Mouse (Mus musculus): ENCODE measurements at regions not wholly inside any gene's neighbourhood (a gene's known extent, or its start where the extent isn't known, plus 50 kb on each side); places are given as distances from the start of the nearest gene placed in this dataset.
"Not testable (repeated sequence)": the region's sequence is repeated elsewhere in the genome, so short reads cannot be mapped to it uniquely, and the experiment has no call there.

DNA sequence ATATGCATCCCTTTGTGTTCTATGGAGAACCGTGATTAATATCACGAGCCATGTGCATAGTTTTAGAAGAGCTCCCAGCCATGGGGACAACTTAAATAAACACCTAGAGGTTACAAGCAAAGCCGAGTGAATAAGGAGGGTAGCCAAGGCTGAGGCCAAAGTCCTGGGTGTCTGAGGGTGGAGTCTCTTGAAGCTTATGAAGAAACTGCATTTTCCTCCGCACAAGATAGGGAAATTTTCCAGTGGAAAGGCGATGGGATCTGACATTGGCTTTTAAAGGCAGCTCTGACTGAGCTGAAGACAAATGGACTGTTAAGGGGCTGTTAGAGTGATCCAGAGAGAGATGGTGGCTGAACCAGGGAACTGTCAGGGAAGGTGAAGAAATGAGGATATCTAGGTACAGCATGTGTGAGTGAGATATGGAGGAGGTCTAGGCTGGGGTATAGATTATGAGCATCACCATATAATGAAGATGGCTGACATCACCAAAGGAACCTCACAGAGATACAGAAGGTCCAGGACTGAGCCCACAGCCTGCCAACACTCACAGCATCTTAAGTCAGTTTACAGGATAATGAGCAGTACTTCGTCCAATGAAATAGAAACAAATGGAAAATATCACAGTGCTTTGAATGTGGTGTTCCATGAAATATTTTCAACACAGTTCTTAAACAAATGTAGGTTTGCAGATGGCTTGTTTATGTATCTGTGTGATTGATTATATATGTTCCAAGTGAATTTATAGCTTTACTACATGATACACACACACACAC is 153.7 kb upstream of the Tenm4 start:
- intact Hi-C loops (cut with DNase I) = no loop called here
- DNase-seq (ENCODE audit: extremely low spot score in 1 of 2, low spot score in 2 of 2) = no peak

GRCm38 (mm10) chr7:96024048-96024447 is 147.0 kb upstream of the Tenm4 start:
- intact Hi-C loops (cut with DNase I) = no loop called here
- DNase-seq (ENCODE audit: extremely low spot score in 1 of 2, low spot score in 2 of 2) = no peak

- intact Hi-C loops (cut with DNase I) = no loop called here
- DNase-seq (ENCODE audit: extremely low spot score in 1 of 2, low spot score in 2 of 2) = no peak
Observed at GRCm38 (mm10) chr7:96026781-96027418, 144.1 kb upstream of the Tenm4 start.

GRCm38 (mm10) chr7:96033636-96034035 is 137.4 kb upstream of the Tenm4 start:
- no peak for DNase-seq (ENCODE audit: extremely low spot score in 1 of 2, low spot score in 2 of 2)
- intact Hi-C loops (cut with DNase I) = no loop called here

GRCm38 (mm10) chr7:96035456-96035855 is 135.6 kb upstream of the Tenm4 start:
- DNase-seq (ENCODE audit: extremely low spot score in 1 of 2, low spot score in 2 of 2) = no peak
- intact Hi-C loops (cut with DNase I) = no loop called here

DNA sequence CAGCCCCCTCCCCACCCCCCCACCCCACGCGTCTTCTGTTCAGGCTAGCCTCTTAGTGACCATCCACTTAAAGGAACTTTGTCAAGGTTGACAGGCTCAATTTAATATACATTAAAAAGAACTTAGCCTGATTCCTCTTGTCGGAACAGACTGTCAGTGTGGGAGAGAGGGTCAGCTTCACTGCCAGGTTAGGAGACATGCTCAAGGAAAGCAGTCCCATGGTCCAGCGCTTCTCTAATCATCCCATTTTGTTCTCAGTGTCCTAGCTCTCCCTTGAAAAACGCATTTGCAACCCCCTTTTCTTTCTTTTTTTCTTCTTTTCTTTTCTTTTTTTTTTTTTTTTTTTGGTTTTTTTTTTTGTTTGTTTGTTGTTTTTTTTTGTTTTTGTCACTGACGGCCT is 131.4 kb upstream of the Tenm4 start:
- intact Hi-C loops (cut with DNase I) = no loop called here
- no peak for DNase-seq (ENCODE audit: extremely low spot score in 1 of 2, low spot score in 2 of 2)

DNA sequence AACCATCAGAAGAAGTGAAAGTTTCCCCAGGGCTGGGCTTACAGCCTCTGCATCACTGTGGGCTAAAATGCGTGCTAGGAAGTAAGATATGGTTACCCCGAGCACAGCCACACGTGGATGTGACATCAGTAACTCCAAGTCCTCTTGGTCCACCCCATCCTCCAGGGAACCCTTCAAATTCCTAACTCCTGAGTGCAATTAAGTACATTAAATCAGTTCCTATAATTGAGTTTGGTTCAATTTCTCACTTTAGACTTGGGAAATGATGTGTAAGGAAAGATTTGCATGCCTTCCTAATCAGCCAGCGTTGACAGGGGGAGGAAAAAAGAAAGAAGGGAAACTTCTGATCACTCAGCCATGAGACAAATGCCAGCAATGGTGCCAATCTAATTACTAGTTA is 129.2 kb upstream of the Tenm4 start:
- intact Hi-C loops (cut with DNase I) = no loop called here
- no peak for DNase-seq (ENCODE audit: extremely low spot score in 1 of 2, low spot score in 2 of 2)

DNA sequence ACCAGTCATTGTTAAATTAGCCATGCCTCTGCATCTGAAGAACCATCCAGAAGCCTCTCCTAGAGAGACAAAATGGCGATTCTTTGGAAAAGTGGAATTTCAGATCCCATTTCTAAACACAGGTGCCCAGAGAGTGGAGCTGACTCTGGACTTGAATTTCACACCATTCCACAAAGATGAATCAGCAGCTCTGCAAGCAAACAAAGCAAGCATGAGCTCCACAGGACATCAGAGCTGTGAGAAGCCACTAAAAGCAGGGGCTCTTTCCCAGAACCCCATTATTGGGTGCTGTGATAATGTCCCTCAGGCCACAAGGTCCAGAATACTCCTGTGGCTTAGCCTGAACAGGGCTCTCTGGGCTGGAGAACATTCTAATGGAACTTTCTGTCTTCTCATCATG is 119.4 kb upstream of the Tenm4 start:
- intact Hi-C loops (cut with DNase I) = no loop called here
- DNase-seq (ENCODE audit: extremely low spot score in 1 of 2, low spot score in 2 of 2) = no peak

GRCm38 (mm10) chr7:96061599-96061998 is 109.4 kb upstream of the Tenm4 start:
- DNase-seq (ENCODE audit: extremely low spot score in 1 of 2, low spot score in 2 of 2); intact Hi-C loops (cut with DNase I): not testable (repeated sequence)

GRCm38 (mm10) chr7:96078511-96078910 is 92.5 kb upstream of the Tenm4 start:
- intact Hi-C loops (cut with DNase I) = no loop called here

GRCm38 (mm10) chr7:96081676-96082075 is 89.4 kb upstream of the Tenm4 start:
- no peak for DNase-seq (ENCODE audit: extremely low spot score in 1 of 2, low spot score in 2 of 2)
- intact Hi-C loops (cut with DNase I) = no loop called here

More at GRCm38 (mm10) chr7:96078511-96078910, 92.5 kb upstream of the Tenm4 start:
- DNase-seq (ENCODE audit: extremely low spot score in 1 of 2, low spot score in 2 of 2) = no peak

DNA sequence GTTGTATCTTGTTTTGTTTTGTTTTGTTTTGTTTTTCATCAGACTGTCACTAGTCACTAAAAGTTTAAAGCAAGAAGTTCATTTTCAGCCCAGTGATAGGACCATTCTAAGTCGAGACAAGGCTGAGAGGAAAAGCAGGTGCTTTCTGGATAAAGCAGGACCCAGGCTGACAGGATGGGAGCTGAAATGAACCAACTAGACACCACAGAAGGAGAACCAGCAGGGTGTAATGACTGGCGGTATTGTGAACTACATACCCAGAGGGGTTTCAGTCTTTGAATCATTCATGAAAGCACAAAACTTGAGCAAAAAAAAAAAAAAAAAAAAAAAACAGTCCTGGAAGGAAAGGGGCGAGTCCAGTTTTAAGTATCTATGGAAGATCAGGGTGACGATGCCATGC is 75.9 kb upstream of the Tenm4 start:
- intact Hi-C loops (cut with DNase I) = no loop called here
- no peak for DNase-seq (ENCODE audit: extremely low spot score in 1 of 2, low spot score in 2 of 2)

GRCm38 (mm10) chr7:96095752-96096151 is 75.3 kb upstream of the Tenm4 start:
- intact Hi-C loops (cut with DNase I) = no loop called here
- no peak for DNase-seq (ENCODE audit: extremely low spot score in 1 of 2, low spot score in 2 of 2)

GRCm38 (mm10) chr7:96098686-96099376 is 72.2 kb upstream of the Tenm4 start:
- DNase-seq (ENCODE audit: extremely low spot score in 1 of 2, low spot score in 2 of 2) = no peak
- intact Hi-C loops (cut with DNase I) = no loop called here

DNA sequence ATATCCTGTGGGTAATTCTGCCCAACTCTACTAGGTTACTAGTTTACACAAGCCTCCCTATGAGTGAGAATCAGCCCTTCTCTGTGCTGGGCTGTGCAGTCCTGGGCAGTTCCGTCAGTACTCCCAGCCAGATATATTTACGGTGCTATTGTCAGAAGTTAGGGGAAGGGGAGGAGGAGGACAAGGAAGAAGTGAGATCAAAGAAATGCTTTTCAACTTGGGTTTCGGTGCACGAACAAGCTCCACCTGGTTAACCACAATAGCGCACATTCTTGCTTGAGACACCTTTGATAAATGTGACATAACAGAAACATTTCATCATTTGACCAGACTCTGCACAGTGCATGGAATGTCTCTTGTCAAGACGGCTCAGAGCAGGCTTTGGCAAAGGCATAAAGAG is 68.3 kb upstream of the Tenm4 start:
- intact Hi-C loops (cut with DNase I) = no loop called here
- DNase-seq (ENCODE audit: extremely low spot score in 1 of 2, low spot score in 2 of 2) = no peak

DNA sequence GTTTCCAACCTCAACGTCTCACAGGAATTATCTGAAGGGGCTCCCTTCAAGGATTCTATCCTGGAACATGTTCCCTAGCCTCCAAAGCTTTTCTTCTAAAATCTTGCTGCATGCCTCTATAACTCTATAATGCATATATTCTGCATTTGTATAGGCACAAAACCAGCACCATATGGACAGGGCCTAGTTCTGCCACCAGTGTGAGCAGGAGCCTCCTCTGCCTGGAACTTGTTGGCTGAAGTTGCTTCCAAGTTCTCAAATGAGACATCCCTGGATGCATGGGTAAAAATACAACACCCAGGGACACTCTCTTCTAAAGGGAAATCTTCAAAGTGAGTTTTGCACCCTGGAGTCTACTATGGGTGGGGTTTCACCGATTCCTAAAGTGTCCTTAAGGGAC is 62.3 kb upstream of the Tenm4 start:
- DNase-seq (ENCODE audit: extremely low spot score in 1 of 2, low spot score in 2 of 2) = no peak
- intact Hi-C loops (cut with DNase I) = no loop called here

DNA sequence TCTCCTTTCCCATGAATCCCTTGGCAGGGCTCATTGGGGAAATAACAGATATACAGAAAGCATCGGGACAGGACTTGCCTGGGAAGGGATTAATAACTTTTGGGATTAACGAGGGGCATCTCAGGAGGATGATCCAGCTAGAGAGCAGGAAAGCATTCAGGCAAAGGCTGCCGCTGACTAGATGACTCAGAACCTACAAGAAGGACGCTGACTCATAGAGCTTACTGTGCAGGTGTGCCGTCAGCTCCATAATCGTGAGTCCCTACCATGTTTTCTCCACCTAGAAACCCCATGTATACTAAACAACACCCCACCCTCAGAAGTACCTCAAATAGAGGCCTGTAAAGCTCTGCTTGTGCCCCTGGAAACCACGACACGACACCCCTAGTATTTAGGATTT is 50.9 kb upstream of the Tenm4 start:
- intact Hi-C loops (cut with DNase I) = no loop called here
- no peak for DNase-seq (ENCODE audit: extremely low spot score in 1 of 2, low spot score in 2 of 2)

Measured in left cerebral cortex, postnatal 10 days (tissue).